Mouse (Mus musculus) adrenal gland, adult 18-20 months (tissue): Measurements from ENCODE around the gene Pidd1. TPM values are rescaled to one million over a fixed set of nuclear protein-coding genes. Genes with fewer than 3 reads are reported as not detected.

ENCODE experiments used
- DNase-seq, 2 experiments: peaks; one replicate each; pipeline ENCODE4 v3.0.0; 2021 to 2022; ENCODE audit warnings: low spot score in 2 of 2
- total RNA-seq, 2 experiments: library from RNA; stranded (reverse); gene quantifications; 1 replicate in 1 of 2; 2 replicates in 1 of 2; pipeline ENCODE4 v1.2.3; 2021

The Pidd1 gene
- total RNA-seq, 2 experiments from 2014 or later: 1.1 to 1.4 TPM

GRCm38 (mm10) chr7:141437178-141438120 is 6.4 kb downstream of the Pidd1 start, which contains the start of gene Slc25a22:
TSS of gene Slc25a22 (minus strand) at chr7:141437892.
- peak; percentile 82 to 85 for DNase-seq

DNA sequence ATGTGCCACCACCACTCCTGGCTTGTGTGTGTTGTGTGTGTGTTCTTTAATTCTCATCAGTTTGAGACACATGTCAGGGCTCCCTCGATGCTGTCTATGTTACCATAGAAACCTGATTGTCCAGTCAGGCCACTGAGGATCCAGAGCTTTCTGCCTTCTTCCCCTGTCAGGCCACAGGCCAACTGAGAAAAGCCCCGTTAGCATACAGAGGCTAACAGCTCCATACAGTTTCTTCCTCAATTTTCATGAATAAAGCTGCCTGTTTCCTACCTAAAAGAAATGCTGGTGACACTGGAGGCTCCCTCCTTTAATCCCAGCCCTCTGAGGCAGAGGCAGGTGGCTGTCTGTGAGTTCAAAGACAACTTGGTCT is 7.3 kb downstream of the Pidd1 start:
- no peak for DNase-seq

DNA sequence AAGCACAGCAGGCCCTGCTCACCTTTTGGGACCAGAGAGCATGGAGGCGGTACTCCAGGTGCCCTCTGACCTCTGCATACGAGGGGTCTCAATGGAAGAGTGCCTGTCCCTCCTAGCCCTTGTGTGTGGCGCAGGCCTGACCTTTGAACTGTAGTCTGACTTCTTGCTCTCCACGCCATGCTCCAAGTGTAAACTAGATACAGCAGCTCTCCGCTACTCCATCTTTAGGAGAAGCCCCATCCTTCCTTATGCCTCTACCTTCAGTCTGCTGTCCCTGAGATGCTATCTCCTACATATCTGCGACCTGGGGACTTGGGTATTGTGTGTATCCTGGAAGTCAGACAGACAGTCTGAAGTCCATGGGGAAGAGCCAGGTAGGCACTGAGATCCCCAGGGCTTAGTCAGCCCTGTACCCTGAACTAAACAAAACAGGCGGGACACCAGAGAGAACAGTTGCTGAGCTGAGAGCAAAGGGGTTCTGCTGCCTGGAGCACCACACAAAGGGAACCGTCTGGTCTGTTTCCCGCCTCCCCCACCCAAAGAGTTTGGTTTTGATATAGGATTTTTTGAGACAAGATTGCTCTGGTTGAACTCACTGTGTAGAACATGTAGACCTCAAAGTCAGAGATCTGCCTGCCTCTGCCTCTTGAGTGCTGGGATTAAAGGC is 7.8 kb downstream of the Pidd1 start:
- no peak for DNase-seq

DNA sequence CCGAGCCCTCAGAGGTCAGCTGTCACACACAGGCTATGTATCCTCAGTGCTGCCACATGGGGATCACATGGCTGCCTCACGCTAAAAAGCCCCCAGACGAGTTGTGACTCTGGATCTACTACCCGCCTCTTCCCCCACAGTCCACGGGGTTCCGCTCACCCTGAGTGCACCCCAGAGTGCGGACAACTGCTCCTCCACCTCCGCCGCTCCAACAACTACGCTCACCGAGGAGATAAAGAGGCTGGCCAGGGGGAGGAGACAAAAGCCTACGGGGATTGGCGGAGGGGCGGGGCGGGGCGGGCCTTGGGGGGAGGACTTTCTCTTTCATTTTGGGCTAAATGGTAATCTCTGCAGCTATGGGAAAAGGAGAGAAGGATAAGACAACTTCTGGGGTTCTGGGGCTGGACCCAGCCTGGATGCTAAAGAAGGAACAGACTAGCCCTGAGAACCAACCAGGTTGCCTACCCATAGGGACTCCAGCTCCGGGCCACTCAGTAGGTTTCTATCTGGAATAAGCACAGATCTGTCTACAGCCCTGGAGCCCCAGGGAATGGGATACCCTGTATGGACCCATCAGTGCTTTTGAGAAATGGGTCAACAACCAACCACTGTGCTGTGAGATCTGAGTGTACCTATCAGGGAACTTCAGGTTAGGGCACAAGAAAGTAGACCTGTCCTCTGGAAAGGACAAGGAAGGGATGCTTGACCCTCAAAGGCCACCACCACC is 8.5 kb downstream of the Pidd1 start:
- DNase-seq: peak; percentile 69 to 71

DNA sequence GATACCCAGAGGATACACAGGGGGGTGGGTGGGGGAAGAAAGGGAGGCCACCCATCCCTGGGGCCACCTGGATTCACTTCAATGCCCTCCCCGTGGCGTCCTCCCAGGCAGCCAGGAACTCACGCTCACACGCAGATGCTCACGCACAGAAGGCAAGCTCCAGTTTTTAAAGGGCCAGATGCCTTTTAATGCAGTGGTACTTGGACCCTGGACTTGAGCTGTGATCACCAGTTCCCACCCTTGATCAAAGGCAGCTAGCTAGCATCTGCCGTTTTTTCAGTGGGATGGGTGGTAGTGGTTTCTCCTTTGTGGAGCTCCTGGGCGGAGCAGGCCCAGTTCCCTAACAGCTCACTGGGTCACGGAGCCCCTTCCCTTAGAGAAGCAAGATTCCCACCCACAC is 9.4 kb downstream of the Pidd1 start:
- no peak for DNase-seq

DNA sequence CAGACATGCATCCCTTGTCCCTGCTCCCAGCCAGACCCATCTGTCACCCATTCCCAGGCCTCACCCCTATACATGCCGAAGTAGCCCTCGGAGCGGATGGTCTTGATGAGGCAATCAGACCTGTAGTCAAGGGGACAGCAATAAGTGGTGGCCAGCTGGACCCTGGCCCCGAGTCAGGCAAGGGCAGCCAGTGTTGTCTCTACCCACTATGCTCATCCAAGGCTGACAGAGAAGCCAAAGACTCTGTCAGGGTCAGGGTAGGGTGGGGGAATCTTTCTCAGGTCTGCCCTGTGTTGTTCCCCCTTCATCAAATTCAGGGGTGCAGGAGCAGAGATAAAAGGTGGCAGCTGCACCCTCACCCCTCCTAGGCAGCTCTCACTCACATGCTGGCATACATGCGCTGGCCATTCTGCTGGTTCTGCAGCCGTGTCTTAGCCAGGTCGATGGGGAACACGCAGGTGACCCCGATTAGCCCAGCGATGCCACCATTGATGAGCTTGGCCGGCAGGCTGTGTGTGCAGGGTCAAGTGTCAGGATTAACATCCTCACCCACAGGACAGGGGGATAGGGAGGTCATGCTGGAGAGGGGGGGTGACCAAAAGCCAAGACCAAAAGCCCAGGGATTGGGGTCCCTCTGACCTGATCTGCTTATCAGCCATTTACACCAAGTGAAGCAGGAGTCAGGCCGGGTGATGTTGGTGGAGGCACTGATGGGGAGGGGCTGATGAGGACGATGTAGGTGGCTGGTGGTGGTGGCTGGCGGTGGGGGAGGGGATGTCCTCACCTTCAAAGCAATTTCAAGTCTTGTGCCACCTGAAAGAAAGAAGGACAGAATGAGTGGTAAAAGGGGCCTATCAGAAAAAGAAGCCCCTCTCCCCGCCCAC is 10.1 kb downstream of the Pidd1 start:
- DNase-seq: no peak

- peak in 1 of 2 experiments; percentile 66 for DNase-seq
These were observed 10.9 kb downstream of the Pidd1 start for GRCm38 (mm10) chr7:141432741-141433516.

DNA sequence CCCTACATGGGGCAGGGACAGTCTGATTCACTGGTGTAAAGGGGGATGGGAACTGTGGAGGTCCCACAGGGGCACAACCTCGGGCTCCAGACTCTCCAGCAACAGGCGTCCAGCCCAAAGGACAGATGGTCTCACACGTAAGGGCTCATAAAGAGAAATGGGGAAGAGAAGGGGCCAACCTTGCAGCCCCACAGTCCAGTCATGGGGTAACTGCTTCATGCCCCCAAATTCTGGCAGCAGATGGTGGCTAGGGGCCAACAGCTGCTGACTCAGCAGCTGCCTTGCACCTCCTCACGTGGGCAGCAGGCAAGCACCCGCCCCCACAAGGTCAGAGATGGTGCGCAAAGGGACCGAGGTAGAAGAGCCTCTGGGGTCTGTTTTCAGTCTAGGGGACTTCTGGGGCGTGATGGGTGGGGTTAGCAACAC is 11.6 kb downstream of the Pidd1 start:
- peak; percentile 66 to 74 for DNase-seq

DNA sequence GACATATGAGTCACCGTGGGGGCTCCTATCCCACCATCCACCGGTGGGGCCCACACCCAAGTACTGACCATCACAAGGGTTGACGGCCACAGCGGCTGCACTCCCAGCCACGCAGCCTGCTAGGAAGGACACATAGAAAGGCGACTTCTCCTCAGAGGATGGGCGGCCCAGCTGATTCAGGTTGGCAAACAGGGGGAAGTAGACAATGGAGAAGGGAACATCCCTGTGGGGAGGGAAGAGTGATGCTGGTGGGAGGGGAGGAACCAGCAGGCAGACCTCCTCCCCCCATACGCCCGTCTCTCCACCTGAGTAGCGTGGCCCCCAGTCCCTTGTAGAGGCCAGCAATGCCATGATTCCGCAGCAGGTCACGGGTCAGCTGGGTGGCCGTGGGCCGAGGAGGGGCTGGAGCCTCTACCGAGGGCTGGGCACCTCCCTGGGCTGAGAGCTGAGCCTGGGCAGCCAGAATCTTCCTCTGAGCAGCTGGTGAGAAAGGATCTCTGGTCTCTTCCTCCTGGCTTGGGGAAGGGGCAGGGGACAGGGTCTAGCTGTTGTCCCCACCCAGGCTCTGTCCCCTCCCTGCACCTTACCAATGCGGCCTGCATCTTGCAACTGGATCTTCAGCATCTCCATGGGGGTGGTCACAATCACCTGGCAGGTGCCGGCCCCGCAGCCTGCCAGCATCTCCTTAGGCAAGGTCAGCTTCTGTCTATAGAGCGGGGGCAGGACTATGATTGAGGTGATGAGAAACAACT is 12.2 kb downstream of the Pidd1 start:
- DNase-seq: no peak

DNA sequence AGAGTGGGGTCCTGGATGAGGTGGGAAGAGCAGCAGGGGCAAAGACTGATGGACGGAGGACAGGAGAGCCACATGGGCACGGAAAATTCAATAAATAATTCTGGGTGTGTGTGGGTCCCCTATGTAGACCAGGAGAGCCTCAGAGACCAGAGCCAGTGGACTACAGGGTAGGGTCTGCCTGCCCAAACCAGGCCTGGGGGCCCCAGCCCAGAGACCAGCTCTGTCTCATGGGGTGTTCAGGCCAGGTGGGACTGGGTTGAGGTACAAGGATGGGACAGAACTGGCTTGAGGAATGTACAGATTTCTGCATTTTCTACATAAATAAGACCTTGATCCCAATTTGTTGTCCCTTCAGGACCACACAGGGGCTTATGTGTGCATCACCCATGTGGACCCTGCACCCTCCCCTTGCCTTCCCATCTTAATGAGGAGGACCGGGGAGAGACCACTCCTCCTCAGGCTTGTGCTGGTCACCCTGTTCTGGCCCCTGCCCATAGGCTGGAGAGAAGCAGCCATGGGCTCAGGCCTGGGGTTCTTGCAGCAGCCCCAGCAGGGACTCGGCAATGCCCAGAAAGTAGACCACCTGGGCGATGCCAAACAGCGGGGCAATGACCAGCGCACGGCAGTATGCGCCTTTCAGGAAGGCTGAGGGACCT is 13.1 kb downstream of the Pidd1 start:
- DNase-seq: no peak

DNA sequence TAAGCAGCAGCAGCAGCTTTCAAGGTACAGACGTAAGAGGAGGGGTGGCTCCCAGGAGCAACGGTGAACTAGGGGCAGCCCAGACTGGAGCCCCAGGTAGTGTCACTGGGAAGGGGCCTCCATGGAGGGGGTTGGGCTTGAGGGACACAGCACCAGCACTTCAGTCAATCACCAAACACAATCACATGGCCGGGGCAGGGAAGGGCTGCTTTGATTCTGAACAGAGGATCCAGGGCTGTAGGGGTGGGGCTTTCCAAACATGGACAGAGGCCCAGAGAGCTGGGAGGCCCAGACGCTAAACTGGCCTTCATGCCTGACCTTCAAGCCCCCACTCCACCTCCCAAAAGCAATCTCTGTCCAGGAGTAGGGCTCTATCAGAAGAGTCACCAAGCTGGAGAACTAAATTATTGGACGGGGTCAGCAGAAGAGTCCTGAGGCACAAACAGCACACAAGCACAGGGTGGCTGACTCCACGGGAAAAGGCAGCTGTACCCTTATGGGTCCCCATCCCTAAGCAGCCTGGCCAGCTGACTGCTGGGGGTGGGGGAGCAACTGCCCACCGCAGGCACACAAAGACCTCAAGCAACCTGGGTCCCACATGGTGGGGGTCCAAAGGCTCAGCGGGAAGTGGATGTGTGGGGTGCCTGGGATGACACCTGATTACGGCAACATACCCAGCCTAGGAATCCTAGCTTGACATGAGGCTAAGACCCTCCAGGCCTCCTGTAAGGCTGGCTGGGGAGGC is 13.8 kb downstream of the Pidd1 start:
- no peak for DNase-seq

DNA sequence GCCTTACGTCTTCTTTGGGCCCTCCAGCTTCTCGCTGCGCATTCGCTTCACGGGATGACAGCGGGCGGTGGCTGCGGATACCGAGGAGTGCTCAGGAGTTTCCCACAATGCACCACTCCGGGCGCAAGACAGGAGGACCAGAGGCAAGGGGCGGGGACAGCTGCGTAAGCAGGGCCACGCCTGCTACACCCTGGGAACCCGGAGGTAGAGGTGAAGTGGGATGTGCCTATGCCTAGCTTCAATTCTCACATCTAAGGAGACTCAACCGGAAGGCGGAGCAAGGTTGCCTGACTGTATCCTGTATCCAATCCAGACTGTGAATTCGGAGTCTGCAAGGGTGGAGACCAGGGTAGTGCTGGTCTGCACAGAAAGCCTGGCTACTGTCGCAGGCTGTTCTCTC is 14.5 kb downstream of the Pidd1 start, which contains the start of gene Cend1:
Gene Cend1, minus strand, starts transcription at position 182 of the 400 bp plus-strand sequence.
- DNase-seq: no peak

DNA sequence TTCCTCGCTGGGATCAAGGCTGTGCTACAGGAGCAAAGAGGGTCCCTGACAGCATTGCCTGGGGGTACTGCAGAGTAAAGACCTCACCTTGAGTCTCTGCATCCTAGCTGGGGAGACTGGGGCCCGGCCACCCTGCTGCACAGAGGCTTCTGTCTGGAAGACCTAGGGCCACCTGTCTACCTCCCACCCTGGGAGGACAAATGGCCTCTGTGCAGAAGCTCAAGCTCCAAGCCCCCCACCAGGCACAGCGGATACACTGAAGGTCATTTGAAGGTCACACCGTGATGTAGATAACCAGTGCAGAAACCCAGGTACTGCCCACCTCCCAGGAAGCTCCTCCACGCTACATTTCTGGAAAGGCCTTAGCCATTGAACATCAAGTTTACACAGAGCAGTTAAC is 15.1 kb downstream of the Pidd1 start:
- no peak for DNase-seq

DNA sequence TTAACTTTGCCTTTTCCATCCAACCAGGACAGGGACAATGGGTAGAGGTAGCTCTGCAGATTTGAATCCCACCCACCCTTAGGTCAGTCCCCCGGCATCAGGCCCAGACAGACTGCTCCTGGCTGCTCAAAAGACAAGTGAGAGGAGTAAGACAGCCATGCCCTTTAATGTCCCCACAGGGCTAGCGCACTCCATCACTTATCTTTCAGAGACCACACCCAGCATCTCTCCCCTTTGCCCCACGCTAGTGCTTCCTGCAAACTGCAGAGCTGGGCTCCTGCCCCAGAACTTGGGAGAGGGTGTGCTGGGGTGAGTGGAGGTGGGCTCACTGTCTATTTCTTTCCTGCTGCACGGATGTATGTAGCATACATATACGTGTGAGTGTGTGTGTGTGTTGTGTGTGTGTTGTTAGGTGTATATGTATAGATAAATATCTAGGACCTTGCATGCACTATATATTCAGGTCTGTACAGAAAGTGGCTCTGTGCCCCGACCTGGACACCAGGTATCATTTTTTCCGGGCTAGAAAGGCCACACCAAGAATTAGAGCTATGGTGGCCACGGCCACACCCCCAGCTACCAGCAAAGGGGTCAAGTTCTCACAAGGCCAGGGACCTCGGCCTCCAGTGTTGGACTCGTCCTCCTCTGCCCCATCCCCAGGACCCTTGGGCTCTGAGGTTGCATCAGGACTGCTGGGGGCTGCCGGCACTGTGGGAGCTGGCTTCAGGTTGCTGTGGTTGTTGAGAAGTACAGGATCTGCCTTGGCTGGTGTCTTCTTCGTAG is 16.7 kb downstream of the Pidd1 start:
- no peak for DNase-seq

DNA sequence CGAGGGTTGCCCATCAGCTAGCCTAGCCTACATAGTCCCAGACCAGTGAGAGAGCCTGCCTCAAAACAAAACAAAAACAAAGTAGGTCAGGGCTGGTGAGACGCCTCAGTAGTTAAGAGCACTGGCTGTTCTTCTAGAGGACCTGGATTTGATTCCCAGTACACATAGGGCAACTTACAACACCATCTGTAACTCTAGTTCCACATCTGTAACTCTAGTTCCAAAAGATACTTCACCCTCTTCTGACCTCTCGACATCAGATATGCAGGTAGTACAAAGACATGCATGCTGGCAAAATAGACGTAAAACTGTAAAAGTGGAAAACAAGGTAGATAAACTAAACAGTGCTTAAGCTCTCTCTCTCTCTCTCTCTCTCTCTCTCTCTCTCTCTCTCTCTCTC is 20.0 kb downstream of the Pidd1 start:
- DNase-seq: no peak

DNA sequence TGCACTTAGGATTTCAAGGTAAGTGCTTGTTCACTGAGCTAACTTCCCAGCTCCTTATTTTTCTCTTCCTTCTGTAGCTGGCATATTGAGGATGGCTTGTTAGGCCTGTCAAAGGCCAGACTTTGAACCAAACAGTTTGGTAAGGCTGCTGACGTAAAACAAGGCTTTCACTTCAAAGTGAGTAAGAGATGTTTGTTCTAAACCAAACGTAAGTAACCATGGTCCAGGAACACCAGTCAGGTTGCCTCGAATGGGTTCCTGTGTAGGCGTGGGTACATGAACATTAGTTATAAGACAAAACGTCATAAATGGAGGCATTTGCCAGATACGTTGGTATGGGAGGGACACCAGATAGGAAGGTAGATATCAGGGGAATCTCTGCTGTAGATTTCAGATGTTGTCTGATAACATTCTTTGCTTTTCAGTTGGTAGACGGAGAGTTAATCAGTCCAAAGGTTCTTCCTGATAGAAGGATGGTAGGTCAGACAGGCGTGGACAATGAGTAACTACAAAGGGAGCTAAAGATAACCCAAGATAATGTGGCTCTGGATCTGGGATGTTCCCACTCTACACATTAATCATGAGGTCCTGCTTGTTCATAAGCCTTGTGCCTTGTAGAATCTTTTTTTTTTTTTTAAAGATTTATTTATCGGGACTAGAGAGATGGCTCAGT is 23.7 kb downstream of the Pidd1 start:
- DNase-seq: no peak
